Mouse (Mus musculus) kidney, postnatal 4 days (tissue): ENCODE data around the gene Ikbke.

Experiments used
- DNase-seq, 2 experiments: peaks; one replicate each; pipeline ENCODE4 v3.0.0; 2021; ENCODE audit warnings: mixed read lengths in 2 of 2

The Ikbke gene

DNA sequence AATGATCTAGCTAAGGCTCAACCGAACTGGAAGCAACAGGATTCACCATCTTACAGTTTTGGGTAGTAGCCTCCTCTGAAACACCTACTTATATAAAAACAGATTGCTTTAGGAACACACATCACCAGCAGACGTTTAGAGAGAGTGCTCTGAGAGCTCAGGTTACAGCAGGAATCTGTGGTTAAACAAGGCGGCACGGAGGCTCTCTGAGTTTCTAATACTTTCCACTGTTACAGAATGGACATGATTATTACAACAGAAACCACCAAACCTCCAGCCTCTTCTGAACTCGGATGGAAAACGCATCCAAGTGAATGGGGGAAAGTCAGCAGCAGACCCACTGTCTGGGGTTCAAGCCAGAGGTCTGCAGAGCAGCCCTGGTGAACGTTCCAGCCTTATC, 43.3 kb downstream of the Ikbke start:
- no peak for DNase-seq

DNA sequence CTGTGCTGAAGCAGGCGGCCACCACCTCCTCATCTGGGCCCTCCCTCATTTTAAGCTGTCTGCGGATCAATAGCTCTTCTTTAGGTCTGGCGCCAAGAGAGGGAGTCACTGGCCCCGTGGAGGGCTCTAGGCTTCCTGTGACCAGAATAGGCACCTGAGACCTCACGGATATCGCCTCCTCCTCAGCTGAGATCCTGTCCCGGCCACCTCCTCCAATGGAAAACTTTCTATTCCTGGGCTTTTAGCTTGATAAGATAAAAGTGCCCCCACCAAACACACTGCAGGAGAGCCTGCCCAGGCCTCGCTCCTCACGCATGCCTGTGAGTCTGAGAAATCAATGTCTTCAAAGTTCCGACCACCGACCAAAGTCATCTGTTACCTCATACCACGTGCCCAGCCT, 45.9 kb downstream of the Ikbke start:
- DNase-seq = no peak

DNA sequence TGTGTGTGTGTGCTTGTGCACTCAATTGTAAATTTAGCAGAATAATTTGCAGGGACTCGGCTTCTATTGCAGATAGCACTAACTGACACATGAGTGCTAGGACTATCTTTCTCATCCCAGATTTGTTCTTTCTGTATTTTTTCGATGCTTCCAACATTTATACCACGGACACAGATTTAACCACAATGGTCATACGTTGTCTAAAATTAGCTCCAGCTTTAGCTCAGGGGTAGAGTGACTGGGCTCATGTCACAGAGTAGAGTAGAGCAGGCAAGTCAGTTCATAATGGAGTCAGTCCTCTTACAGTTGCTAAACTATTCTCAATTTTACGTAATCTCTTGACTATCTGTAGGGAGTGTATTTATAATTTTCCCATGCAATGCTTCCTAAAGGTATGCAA, 50.7 kb downstream of the Ikbke start:
- DNase-seq = no peak

DNA sequence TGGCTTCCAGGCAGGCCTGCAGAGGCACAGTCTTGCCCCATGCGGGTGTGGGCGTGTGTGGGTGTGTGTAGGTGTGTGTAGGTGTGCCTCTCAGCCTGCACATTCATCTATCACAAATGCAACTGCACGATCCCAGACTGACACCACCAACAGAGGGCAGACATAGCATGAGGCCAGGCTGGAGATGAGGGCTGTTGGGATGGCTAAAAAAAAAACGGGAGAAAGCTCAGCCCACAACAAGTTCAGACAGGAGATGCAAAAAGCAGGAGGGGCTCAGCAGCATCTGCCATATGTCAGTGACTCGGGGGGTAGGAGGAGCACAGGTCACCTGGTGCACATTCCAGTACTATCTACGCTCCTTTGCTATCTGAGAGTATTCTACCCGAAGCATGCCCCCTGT, 51.2 kb downstream of the Ikbke start:
- DNase-seq = no peak

DNA sequence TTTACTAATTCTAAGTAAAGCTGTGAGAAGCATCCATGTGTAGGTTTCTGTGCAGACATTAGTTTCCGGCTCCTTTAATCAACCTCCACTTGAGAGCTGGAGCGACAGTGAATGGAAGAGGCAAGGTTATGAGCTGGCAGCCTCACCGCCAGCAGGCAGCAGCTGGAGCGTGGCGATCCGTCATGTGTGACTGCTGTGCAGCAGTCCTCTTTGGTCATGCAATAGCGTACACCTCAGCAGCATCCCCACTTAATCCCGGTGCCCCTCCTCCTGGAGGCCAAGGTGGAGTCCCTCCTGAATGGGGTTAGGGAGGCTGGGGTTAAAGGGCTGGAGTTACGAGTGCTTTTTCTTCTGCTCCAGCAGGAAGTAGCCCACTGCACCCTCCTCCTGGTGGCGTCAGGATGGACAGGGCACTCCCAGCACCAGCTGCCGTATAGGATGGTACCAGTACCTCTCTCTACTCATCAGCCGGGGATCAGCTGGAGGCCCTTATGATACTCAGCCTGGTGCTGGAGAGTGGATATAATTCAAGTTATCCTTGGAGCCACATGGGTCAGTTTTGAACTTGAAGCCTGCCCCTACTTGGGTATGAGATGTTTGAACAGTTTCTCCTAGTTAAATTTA, 54.4 kb downstream of the Ikbke start:
- DNase-seq = peak; percentile 50 to 72

DNA sequence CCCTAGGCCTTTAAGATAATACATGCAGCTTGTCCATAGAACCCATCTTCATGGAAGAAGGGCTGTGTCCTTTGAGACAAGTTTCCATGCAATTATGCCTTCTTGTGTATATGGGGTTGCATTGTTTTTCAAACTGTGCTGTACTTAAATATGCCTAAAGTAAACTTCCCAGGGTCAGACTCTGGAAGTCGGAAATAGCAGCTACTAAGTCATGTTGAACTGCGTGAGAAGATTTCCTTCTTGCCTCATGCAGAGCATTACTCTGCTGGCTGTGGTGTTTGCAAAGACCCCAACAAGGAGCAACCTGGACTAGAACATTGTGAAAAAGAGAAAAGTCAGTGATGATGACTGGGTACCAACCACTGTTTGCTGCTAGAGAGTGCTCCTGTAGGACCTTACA, 56.1 kb downstream of the Ikbke start:
- no peak for DNase-seq

DNA sequence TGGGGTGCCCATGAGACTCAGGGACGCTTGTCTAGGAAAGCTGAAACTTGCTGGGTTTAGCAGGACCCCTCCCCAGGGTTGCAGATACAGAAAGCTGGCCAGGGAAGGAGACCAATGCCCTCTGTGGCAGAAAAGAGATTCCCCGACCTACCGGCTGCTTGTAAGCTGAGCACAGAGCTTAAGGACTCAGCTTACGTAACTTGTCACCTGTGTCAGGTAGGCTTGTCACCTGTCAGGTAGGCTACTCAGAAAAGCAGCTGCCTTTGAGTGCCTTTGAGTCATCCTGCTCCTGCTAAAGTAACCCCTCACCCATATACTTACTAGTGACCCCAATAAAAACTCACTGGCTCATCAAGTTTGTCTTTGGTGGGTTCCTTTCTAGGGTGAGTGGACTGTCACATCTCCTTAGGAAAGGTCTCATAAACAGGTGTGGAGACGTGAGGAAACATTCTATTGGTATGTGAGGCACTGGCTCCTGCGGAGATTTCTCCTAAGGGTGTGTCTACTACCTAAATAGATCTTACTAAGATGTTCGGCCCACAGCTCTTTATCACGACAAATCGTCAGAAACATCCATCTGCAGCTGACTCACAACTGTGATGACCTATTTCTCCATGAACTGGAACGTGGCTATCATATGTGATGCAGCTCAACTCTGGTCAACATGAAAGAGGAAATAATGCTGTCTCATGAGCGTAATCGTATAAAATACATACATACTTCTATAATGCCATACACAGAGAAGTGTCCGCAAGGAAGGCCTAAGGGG, 57.4 kb downstream of the Ikbke start:
- DNase-seq = no peak

DNA sequence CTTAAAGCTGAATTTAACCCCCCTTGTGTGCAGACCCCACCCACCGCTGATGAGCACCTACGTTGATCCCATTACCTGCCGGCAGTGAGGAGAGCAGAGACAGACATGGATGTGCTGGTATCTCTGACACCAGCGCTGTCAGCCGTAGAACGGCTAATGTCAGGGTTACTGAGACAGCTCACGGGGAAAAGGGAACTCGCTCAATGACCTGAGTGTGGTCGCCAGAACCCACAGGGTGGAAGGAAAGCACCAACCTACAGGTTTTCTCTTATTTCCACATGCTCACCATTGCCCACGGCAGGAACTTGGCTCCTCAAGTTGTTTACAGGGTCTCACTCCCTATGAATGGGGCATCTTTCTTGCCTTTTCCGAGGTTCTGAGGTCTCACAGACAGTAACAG, 60.5 kb downstream of the Ikbke start:
- DNase-seq = no peak

DNA sequence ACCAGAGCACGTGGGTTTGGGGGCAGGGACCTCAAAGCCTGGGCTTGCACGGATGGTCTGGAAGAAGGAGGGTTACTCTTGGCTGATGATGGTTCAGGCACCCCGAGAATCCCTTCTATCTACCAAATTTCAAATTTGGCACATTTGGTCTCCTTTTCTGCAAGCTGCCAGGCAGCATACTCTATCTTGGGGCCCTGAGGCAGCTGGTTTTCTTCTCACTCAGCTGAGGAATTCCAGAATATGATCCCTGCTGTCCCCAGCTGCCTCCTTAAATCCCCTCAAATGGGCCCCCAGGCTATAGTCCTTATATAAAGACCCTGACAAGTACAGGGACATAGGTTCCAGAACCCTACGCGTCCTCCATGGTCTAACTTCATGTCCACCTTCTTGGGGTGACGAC, 66.0 kb downstream of the Ikbke start:
- no peak for DNase-seq

DNA sequence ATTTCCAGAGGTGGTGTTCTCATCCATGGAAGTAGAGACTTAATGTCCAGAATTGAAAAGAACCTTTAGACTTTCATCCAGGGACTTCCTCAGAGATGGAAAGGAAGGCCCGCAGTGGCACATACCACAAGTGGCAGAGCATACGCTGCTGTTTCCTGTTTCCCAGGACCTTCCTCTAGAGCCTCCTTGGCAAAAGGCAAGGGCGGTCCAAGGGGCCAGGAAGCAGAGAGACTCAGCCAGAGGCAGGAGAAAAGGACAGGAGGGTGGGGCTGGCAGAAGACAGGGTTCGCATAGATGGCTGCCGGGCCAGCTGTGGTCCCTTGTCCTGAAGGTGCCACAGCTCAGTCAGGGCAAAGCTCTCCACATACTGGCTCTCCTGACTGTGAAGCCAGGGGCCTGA, 66.5 kb downstream of the Ikbke start:
- DNase-seq = no peak

DNA sequence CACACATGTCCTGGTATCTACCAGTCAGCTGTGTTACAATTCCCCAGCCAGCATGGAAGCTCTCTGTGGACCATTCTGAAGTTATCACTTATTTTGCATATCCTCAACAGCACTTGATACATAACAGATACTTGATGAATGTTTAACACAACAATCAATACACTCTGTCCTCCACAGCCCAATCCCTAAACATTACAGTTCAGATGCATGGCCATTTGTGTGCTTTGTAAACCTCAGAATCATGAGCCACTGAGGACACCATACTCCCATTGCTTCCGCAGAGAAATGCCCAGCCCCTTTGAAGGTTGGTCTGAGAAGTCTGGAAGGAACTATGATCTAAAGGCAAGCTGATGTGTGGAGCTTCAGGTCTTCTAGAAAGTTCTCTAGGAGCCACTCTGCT, 67.8 kb downstream of the Ikbke start:
- no peak for DNase-seq

DNA sequence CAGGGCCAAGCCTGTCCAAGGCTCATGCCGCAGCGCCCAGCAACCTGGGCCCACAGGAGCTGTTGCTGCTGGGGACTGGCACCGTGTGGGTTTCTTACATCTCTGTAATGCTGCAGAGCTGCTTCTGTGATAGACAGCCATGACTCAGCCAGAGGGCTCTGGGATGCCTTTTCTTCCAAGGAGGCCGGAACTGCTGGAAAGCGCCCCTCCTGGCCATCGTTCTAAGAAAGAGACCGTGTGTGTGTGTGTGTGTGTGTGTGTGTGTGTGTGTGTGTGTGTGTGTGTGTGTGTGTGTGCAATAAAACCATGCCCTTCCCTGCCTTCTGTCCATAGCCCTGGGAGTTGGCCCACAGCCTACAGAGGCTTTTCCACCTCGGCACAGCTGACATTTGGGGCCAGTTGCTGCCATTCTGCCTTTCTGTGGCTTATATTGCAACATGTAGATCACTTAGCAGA, 69.4 kb downstream of the Ikbke start:
- no peak for DNase-seq

DNA sequence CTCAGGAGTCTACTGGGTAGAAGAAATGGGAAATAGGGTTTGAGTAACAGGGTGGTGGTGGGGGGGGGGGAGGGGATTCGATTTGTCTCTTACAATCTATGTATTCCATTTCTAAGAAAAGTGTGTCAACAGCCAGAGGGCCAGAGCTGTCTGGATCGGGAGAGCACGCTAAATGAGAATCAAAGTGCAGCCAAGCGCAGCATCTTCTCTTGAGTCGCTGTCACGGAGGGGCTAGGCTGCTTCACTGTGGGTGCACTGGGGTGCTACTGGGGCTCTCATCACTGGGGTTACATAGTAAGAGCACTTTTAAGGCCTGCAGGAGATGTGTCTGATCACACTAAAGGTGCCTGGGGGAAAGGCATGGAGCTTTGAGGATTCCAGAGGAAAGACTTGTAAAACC, 70.6 kb downstream of the Ikbke start:
- no peak for DNase-seq

DNA sequence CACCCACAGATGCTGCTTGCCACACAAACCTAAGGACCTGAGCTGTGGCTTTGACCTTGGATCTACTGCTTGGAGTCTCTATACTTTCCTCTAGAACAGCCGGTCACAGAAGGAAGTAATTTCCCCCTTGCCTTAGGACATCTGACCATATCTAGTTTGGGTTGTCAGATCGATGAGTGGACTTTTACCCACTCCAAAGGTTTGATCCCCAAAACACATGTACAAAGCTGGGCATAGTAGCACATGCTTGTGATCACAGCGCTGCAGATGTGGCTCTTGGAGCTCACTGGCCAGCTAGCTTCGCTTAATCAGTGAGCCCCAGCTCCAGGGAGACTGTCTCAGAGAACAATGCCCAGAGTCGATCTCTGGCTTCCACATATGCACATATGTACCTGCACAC, 71.3 kb downstream of the Ikbke start:
- DNase-seq = no peak

DNA sequence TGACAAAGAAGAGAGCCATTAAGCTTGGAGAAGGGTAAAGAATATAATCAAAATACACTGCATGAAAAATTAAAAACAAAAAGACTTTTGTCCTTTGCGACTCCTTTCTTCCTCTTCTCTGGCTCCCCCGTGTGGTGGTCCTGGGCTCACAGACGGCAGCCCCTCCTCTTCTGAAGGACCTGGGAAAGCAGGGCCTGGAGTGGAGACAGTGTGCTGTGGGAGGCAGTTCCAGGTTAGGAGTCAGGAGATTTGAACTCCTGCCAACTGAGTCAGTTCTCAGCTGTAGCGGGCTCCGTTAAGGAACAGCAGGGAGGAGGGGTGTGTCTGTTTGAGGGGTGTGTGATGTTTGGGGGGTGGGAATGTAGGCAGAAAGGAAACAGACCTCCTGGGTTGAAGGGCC, 71.9 kb downstream of the Ikbke start:
- DNase-seq = peak; percentile 90 to 91

DNA sequence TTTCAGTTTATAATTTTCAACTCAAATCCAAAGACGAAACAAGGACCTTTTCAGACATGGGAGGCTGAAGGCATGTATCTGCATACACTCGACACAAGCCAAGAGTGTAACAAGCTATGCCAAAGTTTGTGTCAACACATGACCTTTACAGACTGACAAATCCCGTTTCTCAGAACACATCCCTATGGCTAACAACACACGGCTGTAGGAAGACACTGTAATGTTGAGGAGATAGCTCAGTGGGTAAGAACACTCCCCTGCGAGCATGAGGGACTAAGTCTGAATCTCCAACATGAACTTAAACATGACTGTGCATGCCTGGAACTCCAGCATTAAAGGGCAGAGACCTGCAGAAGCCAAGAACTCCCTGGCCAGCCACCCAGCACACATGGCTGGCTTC, 73.1 kb downstream of the Ikbke start:
- no peak for DNase-seq

DNA sequence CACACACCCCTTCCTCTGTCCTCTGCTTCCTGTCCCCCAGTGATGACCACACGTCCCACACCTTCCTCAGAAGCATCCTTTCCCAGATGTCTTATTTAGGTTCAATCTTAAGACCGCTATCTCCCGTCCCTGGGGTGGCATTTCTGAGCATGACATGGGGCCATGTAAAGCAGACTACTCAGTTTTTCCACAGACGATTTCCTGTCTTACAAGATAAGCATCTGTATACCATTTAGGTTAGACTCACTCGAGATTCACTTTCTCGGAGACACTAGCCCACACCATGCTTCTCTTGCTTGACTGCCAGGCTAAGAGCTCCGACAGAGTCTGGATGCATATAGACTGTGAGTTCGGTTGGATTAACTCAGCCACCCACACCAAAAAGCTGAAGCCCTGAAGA, 74.9 kb downstream of the Ikbke start:
- DNase-seq = no peak
